Comparison of ENCODE assay signal across 23 mouse cellular contexts in the genomic region with DNA sequence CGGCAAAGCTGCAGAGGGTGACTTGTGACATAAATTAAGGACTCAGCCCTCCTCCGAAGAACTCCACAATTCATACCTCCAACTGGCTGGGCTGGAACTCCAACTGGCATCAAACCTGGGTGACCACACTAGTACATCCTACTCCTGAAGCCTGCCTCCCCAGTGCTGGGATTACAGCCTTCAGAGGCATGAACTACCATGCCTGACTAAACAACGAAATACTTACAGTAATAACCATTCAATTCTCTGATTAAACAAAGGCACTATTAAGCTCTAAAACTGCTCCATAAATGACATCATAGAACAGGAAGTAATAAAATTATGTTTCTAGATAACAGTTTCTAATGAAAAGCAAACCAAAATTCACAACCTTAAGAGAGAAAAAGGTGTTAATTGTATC.
"Had no signal": no experiment of that assay in that cellular context is flagged by ENCODE, and none has a peak within 500 bp of the region (broad histone marks: within the 10 kb centered on the region; RNA-seq: fewer than 3 reads in every experiment).

No protein-coding gene starts in this region.

- H3K4me1 ChIP-seq: limb, embryonic 10.5 days had no signal

- H3K4me2 ChIP-seq: heart, embryonic 11.5 days; heart, embryonic 13.5 days; heart, embryonic 15.5 days; hindbrain, embryonic 13.5 days; hindbrain, embryonic 15.5 days; limb, embryonic 12.5 days; liver, embryonic 11.5 days; liver, embryonic 13.5 days; liver, embryonic 15.5 days had no signal

- H3K27me3 ChIP-seq: heart, embryonic 13.5 days; heart, embryonic 15.5 days; hindbrain, embryonic 13.5 days; hindbrain, embryonic 15.5 days; limb, embryonic 12.5 days; liver, embryonic 13.5 days; liver, embryonic 15.5 days had no signal

- H3K9me3 ChIP-seq: heart, embryonic 15.5 days; hindbrain, embryonic 13.5 days; hindbrain, embryonic 15.5 days; limb, embryonic 10.5 days; limb, embryonic 12.5 days; liver, embryonic 13.5 days; liver, embryonic 15.5 days had no signal

- H3K36me3 ChIP-seq: heart, embryonic 15.5 days; hindbrain, embryonic 13.5 days; hindbrain, embryonic 15.5 days had no signal

- H3K27ac ChIP-seq: heart, adult 2 months; heart, embryonic 13.5 days; heart, embryonic 15.5 days; hindbrain, embryonic 13.5 days; hindbrain, embryonic 15.5 days; hindbrain, postnatal 0 days; left cerebral cortex, adult 2 months; limb, embryonic 10.5 days; limb, embryonic 12.5 days; liver, embryonic 13.5 days; liver, embryonic 15.5 days had no signal

- DNase-seq: gastrocnemius, postnatal 10 days; gastrocnemius, postnatal 36 days; heart, adult 11 months; heart, adult 2 months; heart, postnatal 14 days; heart, postnatal 36 days; kidney, adult 18-20 months; kidney, adult 8-10 months; kidney, postnatal 10 days; kidney, postnatal 36 days; liver; liver, embryonic 13.5 days had no signal

- ATAC-seq: hindbrain, postnatal 0 days had no signal

- H3K4me3 ChIP-seq: heart, adult 2 months; heart, embryonic 13.5 days; heart, embryonic 15.5 days; hindbrain, embryonic 13.5 days; hindbrain, embryonic 15.5 days; left cerebral cortex, adult 2 months; limb, embryonic 10.5 days; limb, embryonic 12.5 days; liver, embryonic 13.5 days; liver, embryonic 15.5 days had no signal

- H3K9ac ChIP-seq: heart, embryonic 13.5 days; heart, embryonic 15.5 days; hindbrain, embryonic 13.5 days; hindbrain, embryonic 15.5 days; limb, embryonic 12.5 days; liver, embryonic 13.5 days; liver, embryonic 15.5 days had no signal
